ENCODE assay signal across 18 mouse cellular contexts in genomic region chr9:77857091-77858058, GRCm38 (mm10). TPM values are rescaled to one million over a fixed set of nuclear protein-coding genes. Genes with fewer than 3 reads are reported as not detected.
A peak's percentile ranks its signal among the peaks of the same experiment; 100 is the strongest.
DNase-seq lines count a peak whose midpoint lies in the region; ATAC-seq lines count a peak whose summit lies in the region.
"Had no signal": no experiment of that assay in that cellular context is flagged by ENCODE, and none has a peak within 500 bp of the region (broad histone marks: within the 10 kb centered on the region; RNA-seq: fewer than 3 reads in every experiment).

No protein-coding gene starts in this region.

- no peak overlapping the region for H3K4me2 ChIP-seq in forebrain, embryonic 14.5 days (ENCODE audit: low read length)
- no peak overlapping the region for H3K4me2 ChIP-seq in kidney, embryonic 15.5 days
- H3K4me2 ChIP-seq: forebrain, embryonic 13.5 days; intestine, embryonic 15.5 days; lung, embryonic 15.5 days had no signal

- no peaks in the 10 kb centered on the region for H3K79me2 ChIP-seq in macrophage (ENCODE audit: inconsistent target)

- 62% methylated on average over 9 of the region's 9 CpGs for WGBS in forebrain, embryonic 14.5 days
- WGBS in forebrain, embryonic 10.5 days = 82% methylated on average over 9 of the region's 9 CpGs
- WGBS in kidney, embryonic 15.5 days = 48% methylated on average over 9 of the region's 9 CpGs
- WGBS in macrophage (ENCODE audit: missing documents) = 97% methylated on average over 9 of the region's 9 CpGs

- no peaks in the 10 kb centered on the region for H3K9me3 ChIP-seq in forebrain, embryonic 14.5 days (replicated peaks; ENCODE audit: control insufficient read depth, low read length)
- no peaks in the 10 kb centered on the region for H3K9me3 ChIP-seq in forebrain, embryonic 10.5 days
- H3K9me3 ChIP-seq in kidney, embryonic 15.5 days (replicated peaks) = no peaks in the 10 kb centered on the region
- H3K9me3 ChIP-seq: forebrain, embryonic 13.5 days; intestine, embryonic 15.5 days; lung, embryonic 15.5 days; megakaryocyte, embryonic 14.5 days had no signal

- ATAC-seq in forebrain, embryonic 14.5 days = no peak
- no peak for ATAC-seq in kidney, embryonic 15.5 days (replicated peaks; ENCODE audit: low FRiP score)
- ATAC-seq in frontal cortex, adult (ENCODE audit: low TSS enrichment) = no peak
- ATAC-seq: forebrain, embryonic 13.5 days; midbrain, embryonic 16.5 days had no signal

- no peaks in the 10 kb centered on the region for H3K4me1 ChIP-seq in forebrain, embryonic 14.5 days (ENCODE audit: control insufficient read depth, insufficient read depth, low read length)
- peaks cover 9% of the 10 kb centered on the region for H3K4me1 ChIP-seq in forebrain, embryonic 10.5 days
- H3K4me1 ChIP-seq in kidney, embryonic 15.5 days = peaks cover 20% of the 10 kb centered on the region
- H3K4me1 ChIP-seq: forebrain, embryonic 13.5 days; lung, embryonic 15.5 days had no signal

- H3K36me3 ChIP-seq in forebrain, embryonic 14.5 days (ENCODE audit: control insufficient read depth, insufficient read depth, low read length) = no peaks in the 10 kb centered on the region
- H3K36me3 ChIP-seq in forebrain, embryonic 10.5 days (replicated peaks) = no peaks in the 10 kb centered on the region
- no peaks in the 10 kb centered on the region for H3K36me3 ChIP-seq in kidney, embryonic 15.5 days
- no peaks in the 10 kb centered on the region for H3K36me3 ChIP-seq in macrophage (ENCODE audit: inconsistent target)
- H3K36me3 ChIP-seq: intestine, embryonic 15.5 days; lung, embryonic 15.5 days had no signal

- no peak overlapping the region for H3K9ac ChIP-seq in forebrain, embryonic 14.5 days (ENCODE audit: low read length)
- H3K9ac ChIP-seq in kidney, embryonic 15.5 days = no peak overlapping the region
- H3K9ac ChIP-seq: forebrain, embryonic 13.5 days; intestine, embryonic 15.5 days; liver, embryonic 14.5 days; lung, embryonic 15.5 days had no signal

- DNase-seq in forebrain, embryonic 14.5 days (ENCODE audit: low spot score) = peak; percentile 15
- no peak for DNase-seq in forebrain, embryonic 10.5 days (ENCODE audit: extremely low spot score, low spot score)
- DNase-seq in kidney, adult 11 months = no peak
- peak; percentile 16 for DNase-seq in brain, adult 2 months (ENCODE audit: low read depth, low spot score)
- DNase-seq in ovary, postnatal 36 days (ENCODE audit: low spot score) = no peak
- DNase-seq: adrenal gland, postnatal 25 days; cerebellum, adult 9-10 months; gastrocnemius, postnatal 14 days; heart, postnatal 36 days had no signal

- H3K4me3 ChIP-seq in forebrain, embryonic 14.5 days (ENCODE audit: low read depth, low read length) = no peak overlapping the region
- H3K4me3 ChIP-seq in forebrain, embryonic 10.5 days = no peak overlapping the region
- H3K4me3 ChIP-seq in kidney, embryonic 15.5 days (replicated peaks) = no peak overlapping the region
- H3K4me3 ChIP-seq in macrophage (ENCODE audit: inconsistent target) = no peak overlapping the region
- H3K4me3 ChIP-seq: forebrain, embryonic 13.5 days; intestine, embryonic 15.5 days; lung, embryonic 15.5 days; megakaryocyte, embryonic 14.5 days had no signal

- no peak overlapping the region for H3K27ac ChIP-seq in forebrain, embryonic 14.5 days (ENCODE audit: low read depth, low read length)
- no peak overlapping the region for H3K27ac ChIP-seq in forebrain, embryonic 10.5 days
- H3K27ac ChIP-seq in kidney, embryonic 15.5 days = peak overlapping the region; percentile 66
- peak overlapping the region; percentile 46 for H3K27ac ChIP-seq in macrophage
- H3K27ac ChIP-seq: forebrain, embryonic 13.5 days; intestine, embryonic 15.5 days; liver, embryonic 14.5 days; lung, embryonic 15.5 days had no signal

- H3K27me3 ChIP-seq in forebrain, embryonic 14.5 days (replicated peaks; ENCODE audit: control insufficient read depth, insufficient read depth, low read length) = no peaks in the 10 kb centered on the region
- H3K27me3 ChIP-seq in forebrain, embryonic 10.5 days (ENCODE audit: poor library complexity, severe bottlenecking) = no peaks in the 10 kb centered on the region
- no peaks in the 10 kb centered on the region for H3K27me3 ChIP-seq in kidney, embryonic 15.5 days
- H3K27me3 ChIP-seq: forebrain, embryonic 13.5 days; intestine, embryonic 15.5 days; lung, embryonic 15.5 days had no signal

RNA-seq across cellular contexts. Expression of gene Elovl5, which starts 59.8 kb away (rescaled TPM):
- 65.4 and 66.9 TPM in 2 replicates for polyA plus RNA-seq in forebrain, embryonic 14.5 days (2014; fragmentation: Nextera tagmentation; extraction: Ambion mirVana)
- polyA plus RNA-seq in forebrain, embryonic 10.5 days (2016; fragmentation: Nextera tagmentation; extraction: Ambion mirVana) = 102 and 106 TPM in 2 replicates
- 88.5 and 93.2 TPM in 2 replicates for polyA plus RNA-seq in kidney, embryonic 15.5 days (2015; fragmentation: Nextera tagmentation; extraction: Ambion mirVana)
- total RNA-seq in macrophage (2018; cell fraction: chromatin; rRNA removed) = 10 to 100 TPM in 20 of 26 experiments, 1 to 10 TPM in 6; 3.0 to 49.2 (median 12.9) TPM
- 10 to 100 TPM; 45.7 to 71.4 (median 58.8) TPM for total RNA-seq in macrophage (2018; cell fraction: cytosol; rRNA removed)
- 10 to 100 TPM; 11.3 to 81.3 (median 49.1) TPM for total RNA-seq in macrophage (2018; cell fraction: nucleus; rRNA removed)
- polyA plus RNA-seq in macrophage (2018) = 48.8 to 74.3 TPM (median 57.9 TPM) in 3 replicates

Comparison
In these comparisons a context has a peak if more than half of its experiments do, and no peak if none do; other contexts are left out.
1. DNase-seq: peak in forebrain, embryonic 14.5 days (single experiment) and brain, adult 2 months (single experiment); none in forebrain, embryonic 10.5 days (single experiment), kidney, adult 11 months (single experiment) and ovary, postnatal 36 days (single experiment).
2. H3K27ac ChIP-seq: peak in kidney, embryonic 15.5 days (single experiment) and macrophage (single experiment); none in forebrain, embryonic 14.5 days (single experiment) and forebrain, embryonic 10.5 days (single experiment).